Mouse (Mus musculus) CH12F3 (cell line): ENCODE data around the gene Msh4.

Experiments used
- in situ Hi-C: fragments of 300-500 bp; cut with MboI; formaldehyde crosslinking; loops from 2 replicates; pipeline ENCODE4 v1.14.3; 2020; ENCODE audit warnings: low sequenced_read_pairs

Gene Msh4

DNA sequence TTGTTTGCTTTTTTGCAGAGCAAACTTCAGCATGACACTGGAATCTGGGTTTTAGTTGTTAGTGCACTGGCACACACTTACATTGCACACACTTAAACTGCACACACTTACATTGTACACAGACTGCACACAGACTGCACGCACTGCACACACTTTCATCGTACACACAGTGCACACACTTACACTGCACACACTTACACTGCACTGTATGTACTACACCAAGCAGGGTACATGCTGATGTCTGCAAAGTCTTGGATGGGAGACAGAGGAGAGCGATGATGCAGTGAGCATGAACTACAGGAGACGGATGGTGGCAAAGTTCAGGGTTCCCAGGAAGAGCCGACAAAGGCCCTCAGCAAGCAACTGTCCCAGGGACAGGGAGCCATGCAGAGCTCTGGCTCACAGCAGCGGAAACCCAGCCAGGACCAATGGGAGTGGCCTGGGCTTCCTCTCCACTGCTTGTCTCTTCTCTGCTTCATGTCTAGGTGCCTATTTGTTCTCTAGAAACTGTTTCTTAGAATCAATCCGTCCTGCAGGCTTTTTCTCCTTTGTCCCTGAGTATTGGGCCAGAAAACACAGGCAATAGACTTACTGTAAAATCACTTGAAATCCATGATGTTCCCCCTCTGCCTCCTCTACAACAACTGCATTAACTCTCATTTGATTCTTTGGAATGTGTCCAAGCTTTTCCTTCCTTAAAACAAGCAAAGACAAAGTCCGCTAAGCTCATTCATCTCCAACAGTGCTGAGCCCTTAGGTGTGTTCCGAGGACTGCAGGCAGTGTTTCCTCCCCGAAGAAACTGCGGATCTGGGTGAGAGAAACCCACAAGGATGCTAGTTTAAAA, 82.0 kb downstream of the Msh4 start:
- in situ Hi-C loops = no loop called here

DNA sequence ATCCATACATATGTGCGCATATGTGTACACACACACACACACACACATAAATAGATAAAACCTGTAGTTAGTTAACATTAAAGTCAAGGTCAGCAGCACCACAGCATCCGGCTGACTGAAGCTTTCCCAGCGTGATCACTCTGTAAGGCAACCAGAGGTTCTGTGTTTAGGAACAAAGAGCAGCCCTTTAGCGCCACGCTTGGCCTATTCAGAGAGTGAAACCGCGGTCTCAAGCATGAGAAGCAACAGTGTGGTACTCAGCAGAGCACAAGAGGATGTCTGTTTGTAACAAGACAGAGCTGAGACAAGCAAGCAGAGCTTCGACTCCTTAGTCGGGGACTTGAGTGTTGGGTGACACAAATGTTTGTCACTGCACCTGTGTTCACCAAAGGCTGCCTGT, 86.5 kb downstream of the Msh4 start:
- in situ Hi-C loops = no loop called here

DNA sequence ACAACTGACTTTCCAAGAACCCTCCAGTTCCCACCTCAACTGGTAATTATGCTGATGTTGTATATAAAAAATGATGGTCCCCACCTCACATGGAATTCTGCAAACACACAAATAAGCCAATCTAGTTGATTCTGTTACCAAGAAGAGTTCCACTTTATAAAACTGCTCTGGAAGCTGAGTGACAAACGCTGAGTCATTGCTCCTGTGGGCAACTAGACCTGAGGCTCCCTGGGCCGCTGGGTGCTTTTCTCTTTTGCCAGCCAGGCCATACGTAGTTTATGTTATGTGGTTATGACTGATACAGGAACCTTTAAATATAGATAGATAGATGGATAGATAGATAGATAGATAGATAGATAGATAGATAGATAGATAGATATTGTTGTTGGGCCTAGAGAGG, 87.2 kb downstream of the Msh4 start:
- in situ Hi-C loops = no loop called here

DNA sequence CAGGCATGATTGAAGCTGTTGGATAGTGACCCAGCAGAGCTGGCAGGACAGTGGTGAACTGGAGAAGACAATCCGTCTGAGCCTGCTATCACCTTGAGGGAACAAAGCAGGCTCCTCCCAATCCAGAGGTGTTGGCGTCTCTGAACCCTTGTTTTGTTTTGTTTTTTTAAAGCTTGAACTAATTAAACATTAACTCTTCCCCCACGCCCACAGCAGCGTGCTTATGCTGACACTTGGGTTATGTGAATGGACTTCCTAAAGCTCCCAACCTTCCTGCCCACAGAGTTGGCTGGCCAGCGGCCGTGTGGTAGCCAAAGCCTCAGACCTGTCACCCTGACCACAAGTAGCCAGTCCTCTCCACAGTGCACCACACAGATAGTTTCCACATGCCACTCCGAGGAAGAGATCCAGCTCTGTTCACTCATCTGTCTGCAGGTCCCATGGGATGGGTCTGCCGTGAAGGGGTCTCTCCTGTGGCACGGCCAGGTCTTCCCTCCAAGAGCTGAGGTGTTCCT, 88.5 kb downstream of the Msh4 start:
- in situ Hi-C loops = no loop called here

DNA sequence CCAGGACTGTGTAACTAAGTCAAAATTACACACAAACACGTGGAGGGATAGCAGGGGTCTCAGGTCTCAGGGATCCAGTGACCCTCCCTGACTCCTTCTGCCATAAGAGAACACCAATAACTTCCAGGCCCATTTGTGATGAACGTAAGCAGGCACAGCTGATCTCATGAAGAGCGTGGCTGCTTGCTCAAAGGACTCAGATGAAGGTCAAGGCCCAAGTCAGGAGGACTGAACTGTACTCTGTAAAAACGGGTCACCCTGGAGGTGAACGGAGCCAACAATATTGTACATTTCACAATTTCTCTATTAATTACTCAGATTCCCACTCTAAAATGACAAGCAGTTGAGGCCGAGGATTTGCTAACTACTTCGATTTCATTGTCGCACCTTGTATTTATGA, 91.9 kb downstream of the Msh4 start:
- in situ Hi-C loops = no loop called here

DNA sequence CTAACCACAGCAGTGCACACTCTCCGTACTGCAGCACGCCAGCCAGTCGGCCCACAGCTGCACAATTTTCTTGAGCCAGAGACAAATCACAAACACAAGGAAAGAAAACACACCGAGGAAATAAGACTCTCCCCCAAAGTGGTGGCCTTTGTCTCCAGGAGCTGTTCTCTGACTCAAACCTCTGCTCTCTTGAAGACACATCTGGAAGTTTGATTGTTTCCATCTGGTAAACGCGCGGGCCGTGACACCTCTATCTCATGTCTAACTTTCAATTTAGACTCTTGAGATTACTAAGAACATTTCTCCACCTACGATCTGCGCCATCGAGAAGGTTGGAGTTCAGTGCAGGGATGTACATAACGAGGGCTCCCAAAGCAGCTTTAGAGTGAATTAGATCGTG, 97.5 kb downstream of the Msh4 start:
- in situ Hi-C loops = no loop called here

DNA sequence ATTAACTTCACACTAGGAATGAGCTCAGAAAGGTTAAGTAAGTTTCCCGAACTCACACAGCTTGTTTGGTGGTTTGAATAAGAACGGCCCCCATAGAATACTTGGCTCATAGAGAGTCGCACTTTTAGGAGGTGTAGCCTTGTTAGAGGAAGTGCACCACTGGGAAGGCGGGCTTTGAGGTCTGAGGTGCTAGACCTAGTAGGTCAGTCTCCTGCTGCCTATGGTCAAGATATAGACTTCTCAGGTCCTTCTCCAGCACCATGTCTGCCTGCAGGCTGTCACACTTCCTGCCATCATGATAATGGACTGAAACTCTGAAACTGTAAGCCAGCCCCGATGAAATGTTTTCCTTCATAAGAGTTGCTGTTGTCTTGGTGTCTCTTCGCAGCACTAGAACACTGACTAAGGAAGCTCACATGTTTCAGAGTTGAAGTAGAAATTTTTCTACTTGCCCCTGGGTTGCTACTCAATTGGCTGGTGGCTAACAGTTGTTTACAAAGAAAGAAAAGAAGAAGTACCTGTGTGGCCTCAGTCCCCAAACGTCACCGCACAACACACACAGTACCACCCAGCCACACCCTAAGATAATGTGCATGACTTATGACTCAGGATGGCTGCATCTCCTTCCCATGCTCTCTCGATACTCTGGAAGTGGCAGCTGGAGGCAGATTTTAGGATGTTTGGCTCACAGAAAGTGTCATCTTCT, 98.3 kb downstream of the Msh4 start:
- in situ Hi-C loops = no loop called here
